Mouse (Mus musculus) midbrain, embryonic 12.5 days (tissue): ENCODE data around the gene Abcd2. TPM values are rescaled to one million over a fixed set of nuclear protein-coding genes. Genes with fewer than 3 reads are reported as not detected.
A peak's percentile ranks its signal among the peaks of the same experiment; 100 is the strongest.

Experiments
- ATAC-seq: fragments of 200-750 bp; cut with Nextera tagmentation; 2 replicates; pipeline ENCODE4 v1.8.0; 2017; ENCODE audit warnings: low read depth, moderate TSS enrichment, moderate library complexity; ENCODE audit not compliant: low FRiP score
- H3K27ac ChIP-seq: fragments of 300-500 bp; sonication (generic); replicated peaks from 2 replicates; pipeline ENCODE4 v1.5.1; 2016; ENCODE audit warnings: mild to moderate bottlenecking
- H3K27me3 ChIP-seq: fragments of 300-500 bp; sonication (generic); 2 replicates; pipeline ENCODE4 v1.6.1; 2016; ENCODE audit warnings: mild to moderate bottlenecking
- H3K36me3 ChIP-seq: fragments of 300-500 bp; sonication (generic); 2 replicates; pipeline ENCODE4 v1.6.1; 2016
- H3K4me1 ChIP-seq: fragments of 300-500 bp; sonication (generic); 2 replicates; pipeline ENCODE4 v1.6.1; 2016
- H3K4me2 ChIP-seq: fragments of 300-500 bp; sonication (generic); replicated peaks from 2 replicates; pipeline ENCODE4 v1.6.1; 2016; ENCODE audit warnings: mild to moderate bottlenecking, moderate library complexity
- H3K4me3 ChIP-seq: fragments of 300-500 bp; sonication (generic); 2 replicates; pipeline ENCODE4 v1.5.1; 2016; ENCODE audit warnings: mild to moderate bottlenecking
- H3K9ac ChIP-seq: fragments of 300-500 bp; sonication (generic); replicated peaks from 2 replicates; pipeline ENCODE4 v1.6.1; 2016; ENCODE audit warnings: mild to moderate bottlenecking, moderate library complexity
- H3K9me3 ChIP-seq: fragments of 300-500 bp; sonication (generic); 2 replicates; pipeline ENCODE4 v1.6.1; 2016; ENCODE audit warnings: mild to moderate bottlenecking
- WGBS: fragments of 180-500 bp; shearing (Covaris S2); methylation state at CpG from one replicate; pipeline ENCODE4 v1.1.7; 2016; 5-methylcytosine and 5-hydroxymethylcytosine counted together
- polyA plus RNA-seq: library from polyadenylated mRNA; unstranded; fragments of >200 nt; fragmentation: Nextera tagmentation; extraction: Ambion mirVana; gene quantifications from 2 replicates; pipeline ENCODE4 v1.2.1, GENCODE M21; 2016

Abcd2 gene
- polyA plus RNA-seq, result 28.8 and 32.4 TPM in 2 replicates

DNA sequence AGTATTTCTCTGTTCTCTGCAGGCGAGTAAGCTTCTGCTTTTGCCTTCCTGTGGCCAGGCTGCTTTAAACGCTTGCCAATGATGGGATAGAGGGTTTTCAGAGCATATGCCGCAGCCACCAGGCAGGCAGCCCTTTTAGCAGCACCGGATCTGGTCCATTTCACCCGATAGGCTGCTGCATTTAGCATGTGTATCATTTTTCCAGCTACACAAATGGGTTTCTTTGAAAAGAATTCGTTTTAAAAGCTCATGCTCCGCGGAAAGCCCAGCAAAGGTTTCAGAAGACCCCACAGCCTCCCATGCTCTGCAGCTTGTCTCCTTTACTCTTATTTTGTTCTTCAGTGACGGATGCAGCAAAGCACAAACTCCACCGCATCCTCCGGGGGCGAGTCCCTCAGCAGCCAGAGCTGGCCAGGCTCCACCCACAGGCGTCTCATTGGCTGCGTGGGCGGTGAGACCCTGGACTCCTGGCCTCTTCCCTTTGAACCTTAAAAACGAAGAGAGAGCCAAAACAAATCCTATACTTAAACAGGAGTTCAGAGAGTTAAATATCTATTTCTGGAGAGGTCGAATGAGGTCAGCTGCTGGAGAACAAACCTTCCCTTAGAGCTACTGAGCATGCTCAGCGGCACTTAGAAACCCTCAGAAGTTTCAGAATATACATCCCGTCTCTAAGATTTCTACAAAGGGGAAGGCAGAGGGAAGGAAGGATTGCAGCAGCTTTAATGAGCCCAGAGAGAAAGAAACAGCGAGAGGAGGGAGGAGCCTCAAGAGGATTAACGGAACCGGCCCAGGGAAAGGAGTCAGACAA is at the start of gene Abcd2:
Abcd2 (minus strand) TSS at position 388 of the 811 bp plus-strand sequence.
- ATAC-seq, result peak; percentile 97
- H3K27me3 ChIP-seq, result no peaks in the 10 kb centered on the region
- H3K27ac ChIP-seq, result peak within 1 kb of the TSS; percentile 86
- no peaks in the 10 kb centered on the region for H3K36me3 ChIP-seq
- WGBS, result under 1% methylated on average over 22 of the region's 22 CpGs
- peak within 1 kb of the TSS; percentile 71 for H3K9ac ChIP-seq
- peak within 1 kb of the TSS; percentile 78 for H3K4me2 ChIP-seq
- peak within 1 kb of the TSS; percentile 52 for H3K4me3 ChIP-seq
- H3K9me3 ChIP-seq, result no peaks in the 10 kb centered on the region
- peaks cover 9% of the 10 kb centered on the region for H3K4me1 ChIP-seq

GRCm38 (mm10) chr15:91240683-91241335 is 49.2 kb upstream of the Abcd2 start:
- WGBS, result 84% methylated on average over 3 of the region's 3 CpGs
- H3K9me3 ChIP-seq, result no peaks in the 10 kb centered on the region
- H3K9ac ChIP-seq, result no peak overlapping the region
- no peak for ATAC-seq
- H3K27ac ChIP-seq, result no peak overlapping the region
- H3K4me3 ChIP-seq, result no peak overlapping the region
- no peaks in the 10 kb centered on the region for H3K27me3 ChIP-seq
- H3K36me3 ChIP-seq, result no peaks in the 10 kb centered on the region
- H3K4me1 ChIP-seq, result no peaks in the 10 kb centered on the region
- H3K4me2 ChIP-seq, result no peak overlapping the region

DNA sequence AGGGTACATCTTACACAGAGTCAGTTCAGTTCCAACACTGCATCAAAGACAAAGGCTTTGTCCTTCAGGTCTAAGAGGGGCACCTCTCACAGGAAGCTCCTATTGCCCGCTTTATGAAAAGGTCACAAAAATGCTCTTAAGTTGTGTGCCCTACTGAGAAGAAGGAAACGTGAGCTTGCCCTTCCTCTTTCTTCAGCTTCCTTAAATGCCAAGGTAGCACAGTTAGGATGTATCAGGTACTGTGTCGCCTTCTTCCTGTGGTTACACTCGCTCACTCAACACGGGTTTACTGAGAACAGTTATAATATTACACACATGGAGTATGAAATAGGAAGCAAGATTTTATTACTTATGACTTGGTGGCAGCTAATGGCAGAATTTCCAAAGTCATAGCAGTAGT is 45.7 kb upstream of the Abcd2 start:
- Histone ChIP-seq H3K4me2 (no peak overlapping the region), H3K4me1 (no peaks in the 10 kb centered on the region), H3K36me3 (no peaks in the 10 kb centered on the region), H3K27me3 (no peaks in the 10 kb centered on the region), H3K9me3 (no peaks in the 10 kb centered on the region), H3K27ac (no peak overlapping the region), H3K9ac (no peak overlapping the region), H3K4me3 (no peak overlapping the region)
- 85% methylated on average over 5 of the region's 5 CpGs for WGBS
- no peak for ATAC-seq

DNA sequence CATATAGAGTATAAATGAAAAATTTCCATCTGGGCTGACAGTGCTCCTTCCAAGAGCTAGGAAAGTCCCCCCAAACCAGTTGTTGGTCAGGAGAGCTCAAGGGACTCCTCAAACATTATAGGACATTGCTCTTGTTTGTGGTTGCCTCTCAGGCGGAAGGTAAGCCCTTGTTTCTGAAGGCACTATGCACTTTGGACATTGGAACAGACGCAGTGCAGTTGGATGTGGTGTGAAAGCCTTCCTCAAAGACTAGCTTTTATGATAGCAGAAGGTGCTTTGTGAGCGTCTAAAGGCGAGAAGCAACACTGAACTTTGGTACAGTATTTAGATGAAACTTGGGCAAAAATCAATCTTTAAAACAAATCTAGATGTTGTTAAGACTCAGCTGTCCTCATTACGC is 14.9 kb upstream of the Abcd2 start:
- Histone ChIP-seq H3K4me3 (no peak overlapping the region), H3K9me3 (no peaks in the 10 kb centered on the region), H3K4me2 (no peak overlapping the region), H3K27ac (no peak overlapping the region), H3K9ac (no peak overlapping the region), H3K27me3 (no peaks in the 10 kb centered on the region), H3K4me1 (no peaks in the 10 kb centered on the region), H3K36me3 (no peaks in the 10 kb centered on the region)
- 87% methylated on average over 5 of the region's 5 CpGs for WGBS
- ATAC-seq, result no peak

- WGBS, result 80% methylated on average over 3 of the region's 3 CpGs
- no peak for ATAC-seq
- Histone ChIP-seq H3K27me3 (no peaks in the 10 kb centered on the region), H3K4me3 (no peak overlapping the region), H3K4me2 (no peak overlapping the region), H3K36me3 (no peaks in the 10 kb centered on the region), H3K27ac (no peak overlapping the region), H3K4me1 (no peaks in the 10 kb centered on the region), H3K9ac (no peak overlapping the region), H3K9me3 (no peaks in the 10 kb centered on the region)
These were observed 11.9 kb upstream of the Abcd2 start for GRCm38 (mm10) chr15:91203521-91203920.

GRCm38 (mm10) chr15:91202486-91202885 is 10.9 kb upstream of the Abcd2 start:
- H3K27me3 ChIP-seq, result no peaks in the 10 kb centered on the region
- H3K36me3 ChIP-seq, result no peaks in the 10 kb centered on the region
- no peaks in the 10 kb centered on the region for H3K4me1 ChIP-seq
- H3K4me2 ChIP-seq, result no peak overlapping the region
- no peak for ATAC-seq
- no peak overlapping the region for H3K4me3 ChIP-seq
- no peaks in the 10 kb centered on the region for H3K9me3 ChIP-seq
- WGBS, result 89% methylated on average over 1 of the region's 1 CpGs
- H3K27ac ChIP-seq, result no peak overlapping the region
- H3K9ac ChIP-seq, result no peak overlapping the region

DNA sequence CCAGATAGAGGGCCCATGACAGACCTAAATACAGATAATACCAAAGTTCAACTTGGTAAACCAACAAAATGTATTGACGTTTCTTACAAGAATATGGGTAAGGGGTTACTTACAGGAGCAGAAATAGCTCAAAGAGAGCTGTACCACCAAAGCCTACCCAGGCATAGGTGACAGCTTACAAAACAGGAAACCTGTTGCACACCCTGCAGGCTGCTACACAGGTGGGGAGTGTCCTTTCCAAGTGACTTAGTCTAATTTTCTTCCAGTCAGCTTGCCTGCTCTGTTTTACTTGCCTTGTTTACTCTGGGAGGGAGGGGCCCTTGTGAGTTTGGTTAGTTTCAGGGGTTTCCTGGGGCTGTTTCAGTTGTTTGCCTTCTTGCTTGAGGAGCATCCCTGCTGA is 9.2 kb upstream of the Abcd2 start:
- ATAC-seq, result no peak
- no peaks in the 10 kb centered on the region for H3K36me3 ChIP-seq
- H3K27ac ChIP-seq, result no peak overlapping the region
- no peaks in the 10 kb centered on the region for H3K9me3 ChIP-seq
- no peak overlapping the region for H3K4me3 ChIP-seq
- H3K27me3 ChIP-seq, result no peaks in the 10 kb centered on the region
- no peak overlapping the region for H3K9ac ChIP-seq
- H3K4me2 ChIP-seq, result no peak overlapping the region
- no peaks in the 10 kb centered on the region for H3K4me1 ChIP-seq
- 89% methylated on average over 1 of the region's 1 CpGs for WGBS

DNA sequence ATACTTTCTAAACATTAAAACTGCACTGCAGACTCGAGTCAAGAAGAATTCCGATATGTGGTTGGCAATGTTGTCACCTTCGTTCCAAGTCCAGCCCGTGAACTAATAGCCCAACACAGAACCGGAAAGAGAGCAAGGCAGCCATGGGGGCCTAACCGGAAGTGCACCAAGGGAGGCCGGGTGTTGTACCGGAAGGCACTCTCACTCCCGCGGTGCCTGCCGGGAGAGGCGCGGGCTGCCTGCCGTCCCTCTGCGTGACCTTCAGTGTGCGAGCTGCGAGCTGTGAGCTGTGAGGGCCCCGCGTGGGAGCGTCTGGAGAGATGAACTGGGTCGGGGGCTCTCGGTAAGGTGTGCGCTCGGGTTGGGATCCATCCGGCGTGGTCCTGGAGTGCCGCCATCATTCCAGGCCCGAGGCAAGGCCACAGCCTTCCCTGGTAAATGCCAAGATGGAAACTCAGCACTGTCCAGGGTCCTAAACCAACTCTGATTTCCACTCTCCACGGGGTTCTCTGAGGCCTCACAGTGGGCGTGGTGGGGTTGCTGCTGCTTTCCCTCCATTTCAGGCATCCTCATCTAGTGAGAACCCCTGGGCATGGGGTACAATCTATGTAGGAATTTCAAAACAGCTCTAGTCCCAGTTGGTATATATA is 7.8 kb upstream of the Abcd2 start, which contains the start of gene CN725425:
CN725425 (plus strand) TSS at position 239 of the 650 bp plus-strand sequence.
- 92% methylated on average over 30 of the region's 30 CpGs for WGBS

DNA sequence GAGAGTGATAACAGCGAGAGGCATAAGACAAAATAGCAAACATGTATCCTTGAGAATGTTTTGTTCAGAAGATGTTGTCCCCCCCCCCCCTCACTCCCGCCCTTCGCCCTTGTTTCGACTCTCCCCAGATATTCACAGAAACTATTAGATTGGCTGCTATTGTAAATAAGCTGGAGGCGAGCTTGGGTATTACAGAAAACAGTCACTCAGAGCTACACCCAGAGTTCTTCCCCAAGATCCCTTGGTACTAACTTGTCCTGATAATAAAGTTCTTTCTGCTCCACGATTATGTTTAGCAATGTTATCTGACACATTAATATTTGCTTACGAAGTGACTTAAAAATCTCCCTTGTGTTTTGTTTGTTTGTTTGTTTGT is 612 bp upstream of the Abcd2 start:
- WGBS, result 10% methylated on average over 7 of the region's 7 CpGs
- no peaks in the 10 kb centered on the region for H3K9me3 ChIP-seq

More for the DNA sequence above, 7.8 kb upstream of the Abcd2 start, which contains the start of gene CN725425:
- Histone ChIP-seq H3K36me3 (no peaks in the 10 kb centered on the region), H3K9ac (no peak within 1 kb of the TSS), H3K4me3 (no peak within 1 kb of the TSS), H3K27ac (no peak within 1 kb of the TSS), H3K27me3 (no peaks in the 10 kb centered on the region), H3K4me1 (no peaks in the 10 kb centered on the region), H3K9me3 (no peaks in the 10 kb centered on the region), H3K4me2 (no peak within 1 kb of the TSS)
- no peak for ATAC-seq

GRCm38 (mm10) chr15:91190519-91191207 is 936 bp downstream of the Abcd2 start:
- peak overlapping the region; percentile 71 for H3K9ac ChIP-seq
- H3K4me1 ChIP-seq, result peaks cover 13% of the 10 kb centered on the region
- H3K4me2 ChIP-seq, result peak overlapping the region; percentile 78
- no peaks in the 10 kb centered on the region for H3K27me3 ChIP-seq
- peak overlapping the region; percentile 86 for H3K27ac ChIP-seq
- H3K36me3 ChIP-seq, result no peaks in the 10 kb centered on the region
- no peaks in the 10 kb centered on the region for H3K9me3 ChIP-seq
- ATAC-seq, result no peak
- WGBS, result 20% methylated on average over 17 of the region's 17 CpGs
- peak overlapping the region; percentile 52 for H3K4me3 ChIP-seq

More for the DNA sequence above, 612 bp upstream of the Abcd2 start:
- peaks cover 9% of the 10 kb centered on the region for H3K4me1 ChIP-seq
- ATAC-seq, result peak; percentile 44; the same call in 1 of the 2 replicates
- peak overlapping the region; percentile 52 for H3K4me3 ChIP-seq
- peak overlapping the region; percentile 78 for H3K4me2 ChIP-seq
- H3K27me3 ChIP-seq, result no peaks in the 10 kb centered on the region
- H3K9ac ChIP-seq, result peak overlapping the region; percentile 71
- no peaks in the 10 kb centered on the region for H3K36me3 ChIP-seq
- H3K27ac ChIP-seq, result peak overlapping the region; percentile 86

DNA sequence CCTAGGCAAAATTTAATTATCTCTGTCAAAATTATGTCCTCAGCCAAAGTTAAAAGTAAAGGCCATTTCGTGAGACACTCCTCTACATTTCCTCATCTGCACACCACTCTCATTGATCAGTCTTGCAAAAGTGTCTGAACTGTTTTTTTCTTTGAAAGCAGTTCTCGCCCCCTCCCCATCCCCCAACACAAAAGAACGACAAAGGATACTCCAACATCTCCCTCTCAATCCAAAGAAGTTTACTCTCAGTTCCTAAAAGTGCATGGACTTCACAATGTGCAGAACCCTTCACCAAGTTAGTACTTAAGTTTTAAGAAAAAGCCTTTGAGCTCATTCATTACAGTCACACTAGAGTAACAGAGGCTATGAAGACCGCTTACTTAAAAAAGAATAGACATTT is 1.6 kb downstream of the Abcd2 start:
- Histone ChIP-seq H3K4me1 (peaks cover 13% of the 10 kb centered on the region), H3K27ac (peak overlapping the region; percentile 60), H3K9ac (peak overlapping the region; percentile 71)

More for the DNA sequence above, 1.6 kb downstream of the Abcd2 start:
- H3K27me3 ChIP-seq, result no peaks in the 10 kb centered on the region
- no peak for ATAC-seq
- no peaks in the 10 kb centered on the region for H3K36me3 ChIP-seq
- H3K4me3 ChIP-seq, result peak overlapping the region; percentile 52
- H3K4me2 ChIP-seq, result peak overlapping the region; percentile 78
- WGBS, result 10% methylated on average over 4 of the region's 4 CpGs
- H3K9me3 ChIP-seq, result no peaks in the 10 kb centered on the region
